Mouse (Mus musculus): ENCODE measurements around the gene Hps3. TPM values are rescaled to one million over a fixed set of nuclear protein-coding genes. Genes with fewer than 3 reads are reported as not detected.

Gene Hps3
- total and polyA plus RNA-seq, 3 experiments, result 7.0 to 10.5 TPM; not detected in 1

GRCm38 (mm10) chr3:20023832-20024231 is 11.3 kb downstream of the Hps3 start:
- Histone ChIP-seq H3K36me3 (ENCODE audit: control insufficient read depth in 1 of 2, insufficient read depth in 2 of 2, low read length in 2 of 2) (peaks cover 21 to 29% of the 10 kb centered on the region in 2 experiments), H3K79me2 (ENCODE audit: control insufficient read depth, insufficient read depth, low read length, poor library complexity) (no peaks in the 10 kb centered on the region), H3K9me3 (replicated peaks; ENCODE audit: insufficient read depth, low read length) (no peaks in the 10 kb centered on the region), H3K4me1 (ENCODE audit: control insufficient read depth in 1 of 2, insufficient read depth in 2 of 2, low read length in 2 of 2) (peaks cover 12 to 16% of the 10 kb centered on the region in 2 experiments), H3K27ac (ENCODE audit: control insufficient read depth, low read depth, low read length) (no peak overlapping the region), H3K27me3 (ENCODE audit: control insufficient read depth in 1 of 2, insufficient read depth in 2 of 2, low read length in 2 of 2) (no peaks in the 10 kb centered on the region), H3K9ac (ENCODE audit: control insufficient read depth, low read depth, low read length, poor library complexity, severe bottlenecking) (no peak overlapping the region), H3K4me3 (ENCODE audit: control insufficient read depth in 1 of 2, insufficient read depth in 1 of 2, low read depth in 2 of 2, low read length in 2 of 2) (no peak overlapping the region)
- no peak for DNase-seq (ENCODE audit: low read depth, low spot score)
- no peak for TF ChIP-seq TBP (IDR thresholded peaks at IDR 0.05; ENCODE audit: low read depth, low read length)
- no peak for TF ChIP-seq POLR2AphosphoS2 (IDR thresholded peaks at IDR 0.05; ENCODE audit: low read length)
- no peak for TF ChIP-seq CHD1 (IDR thresholded peaks at IDR 0.05; ENCODE audit: low read depth, low read length)
- no peak for TF ChIP-seq ZKSCAN1 (IDR thresholded peaks at IDR 0.05; ENCODE audit: low read depth, low read length)
- no peak for TF ChIP-seq KAT2A (conservative IDR thresholded peaks at IDR 0.05; ENCODE audit: low read depth, low read length)
- no peak for TF ChIP-seq UBTF (IDR thresholded peaks at IDR 0.05; ENCODE audit: borderline replicate concordance, insufficient read depth, low read depth, low read length)
- no peak for TF ChIP-seq POLR2A (IDR thresholded peaks at IDR 0.05; ENCODE audit: control insufficient read depth in 1 of 2, insufficient read depth in 1 of 2, low read depth in 1 of 2, low read length in 2 of 2, poor library complexity in 1 of 2)
- no peak for TF ChIP-seq GATA1 (IDR thresholded peaks at IDR 0.05; ENCODE audit: low read depth, low read length)
- TF ChIP-seq ZC3H11A (IDR thresholded peaks at IDR 0.05; ENCODE audit: low read depth, low read length), result no peak
- no peak for TF ChIP-seq USF2 (IDR thresholded peaks at IDR 0.05; ENCODE audit: borderline replicate concordance in 1 of 2, insufficient read depth in 1 of 2, low read depth in 1 of 2, low read length in 2 of 2)
- no peak for TF ChIP-seq HCFC1 (IDR thresholded peaks at IDR 0.05; ENCODE audit: low read depth, low read length)
- TF ChIP-seq EP300 (IDR thresholded peaks at IDR 0.05; ENCODE audit: low read depth in 1 of 2, low read length in 2 of 2), result no peak
- no peak for TF ChIP-seq USF1 (IDR thresholded peaks at IDR 0.05; ENCODE audit: low read depth, low read length)
- TF ChIP-seq BHLHE40 (IDR thresholded peaks at IDR 0.05; ENCODE audit: borderline replicate concordance, low read depth, low read length), result no peak
- no peak for TF ChIP-seq NELFE (IDR thresholded peaks at IDR 0.05; ENCODE audit: low read depth, low read length)
- no peak for TF ChIP-seq ETS1 (IDR thresholded peaks at IDR 0.05; ENCODE audit: low read depth, low read length)

- no peak overlapping the region for H3K4me3 ChIP-seq (ENCODE audit: control insufficient read depth in 1 of 2, insufficient read depth in 1 of 2, low read depth in 2 of 2, low read length in 2 of 2)
- peak; percentile 74 for DNase-seq (ENCODE audit: low read depth, low spot score)
- H3K27me3 ChIP-seq (ENCODE audit: control insufficient read depth in 1 of 2, insufficient read depth in 2 of 2, low read length in 2 of 2), result no peaks in the 10 kb centered on the region
- no peaks in the 10 kb centered on the region for H3K79me2 ChIP-seq (ENCODE audit: control insufficient read depth, insufficient read depth, low read length, poor library complexity)
- peaks cover 12 to 27% of the 10 kb centered on the region in 2 experiments for H3K36me3 ChIP-seq (ENCODE audit: control insufficient read depth in 1 of 2, insufficient read depth in 2 of 2, low read length in 2 of 2)
- peaks cover 2 to 7% of the 10 kb centered on the region in 2 experiments; a peak in 2 of 4 replicates for H3K4me1 ChIP-seq (ENCODE audit: control insufficient read depth in 1 of 2, insufficient read depth in 2 of 2, low read length in 2 of 2)
- H3K9ac ChIP-seq (ENCODE audit: control insufficient read depth, low read depth, low read length, poor library complexity, severe bottlenecking), result no peak overlapping the region
- H3K9me3 ChIP-seq (replicated peaks; ENCODE audit: insufficient read depth, low read length), result no peaks in the 10 kb centered on the region
- no peak overlapping the region; the same call in 1 of the 2 replicates for H3K27ac ChIP-seq (ENCODE audit: control insufficient read depth, low read depth, low read length)
- TF ChIP-seq ELF1 (IDR thresholded peaks at IDR 0.05; ENCODE audit: low read depth, low read length) (no peak), TAL1 (IDR thresholded peaks at IDR 0.05; ENCODE audit: low read length) (no peak), TBP (IDR thresholded peaks at IDR 0.05; ENCODE audit: low read depth, low read length) (no peak), UBTF (IDR thresholded peaks at IDR 0.05; ENCODE audit: borderline replicate concordance, insufficient read depth, low read depth, low read length) (no peak), CTCF (IDR thresholded peaks at IDR 0.05 in 2 of 3, conservative IDR thresholded peaks at IDR 0.05 in 1 of 3; ENCODE audit: control insufficient read depth in 1 of 3, insufficient read depth in 1 of 3, low read depth in 2 of 3, low read length in 3 of 3, poor library complexity in 1 of 3, severe bottlenecking in 1 of 3) (no peak), POLR2AphosphoS2 (IDR thresholded peaks at IDR 0.05; ENCODE audit: low read length) (no peak), SMC3 (IDR thresholded peaks at IDR 0.05; ENCODE audit: low read depth, low read length) (no peak), ETS1 (IDR thresholded peaks at IDR 0.05; ENCODE audit: low read depth, low read length) (peak; percentile 38), E2F4 (IDR thresholded peaks at IDR 0.05; ENCODE audit: borderline replicate concordance, low read depth, low read length) (no peak), GABPA (IDR thresholded peaks at IDR 0.05; ENCODE audit: low read depth, low read length) (no peak), USF2 (IDR thresholded peaks at IDR 0.05; ENCODE audit: borderline replicate concordance in 1 of 2, insufficient read depth in 1 of 2, low read depth in 1 of 2, low read length in 2 of 2) (no peak), NELFE (IDR thresholded peaks at IDR 0.05; ENCODE audit: low read depth, low read length) (no peak), MEF2A (IDR thresholded peaks at IDR 0.05; ENCODE audit: extremely low read depth, insufficient replicate concordance, low read depth, low read length, poor library complexity, severe bottlenecking) (no peak), ZKSCAN1 (IDR thresholded peaks at IDR 0.05; ENCODE audit: low read depth, low read length) (no peak), NRF1 (IDR thresholded peaks at IDR 0.05; ENCODE audit: insufficient read depth, low read depth, low read length, poor library complexity, severe bottlenecking) (no peak), MYB (IDR thresholded peaks at IDR 0.05; ENCODE audit: low read depth, low read length) (no peak), KAT2A (conservative IDR thresholded peaks at IDR 0.05; ENCODE audit: low read depth, low read length) (no peak), GATA1 (IDR thresholded peaks at IDR 0.05; ENCODE audit: low read depth, low read length) (peak; percentile 61), ZNF384 (IDR thresholded peaks at IDR 0.05; ENCODE audit: low read depth, low read length) (no peak), TCF12 (IDR thresholded peaks at IDR 0.05; ENCODE audit: low read depth, low read length) (peak; percentile 34; the same call in 1 of the 2 replicates), RAD21 (IDR thresholded peaks at IDR 0.05; ENCODE audit: low read depth, low read length) (no peak), JUND (IDR thresholded peaks at IDR 0.05; ENCODE audit: low read depth, low read length) (no peak)
These were observed 17.0 kb downstream of the Hps3 start for GRCm38 (mm10) chr3:20018076-20018475.

Measured in MEL (cell line).